Mouse (Mus musculus) lung, postnatal 10 days (tissue): ENCODE measurements around the gene Ifitm2.

Experiments used
- DNase-seq: peaks from one replicate; pipeline ENCODE4 v3.0.0; 2021

Gene Ifitm2

GRCm38 (mm10) chr7:140967862-140968591, 12.2 kb upstream of the Ifitm2 start:
- no peak for DNase-seq

- no peak for DNase-seq
Observed at GRCm38 (mm10) chr7:140966921-140967320, 11.1 kb upstream of the Ifitm2 start, which contains the start of gene Ifitm1. Gene Ifitm1 (plus strand): TSS chr7:140967221.

GRCm38 (mm10) chr7:140962733-140963132, 6.9 kb upstream of the Ifitm2 start:
- no peak for DNase-seq

GRCm38 (mm10) chr7:140961416-140961815, 5.6 kb upstream of the Ifitm2 start:
- no peak for DNase-seq

- DNase-seq: no peak
Observed at GRCm38 (mm10) chr7:140960026-140960425, 4.2 kb upstream of the Ifitm2 start.

- peak; percentile 72 for DNase-seq
Observed at GRCm38 (mm10) chr7:140959181-140959901, 3.6 kb upstream of the Ifitm2 start.

GRCm38 (mm10) chr7:140956556-140956869, 726 bp upstream of the Ifitm2 start:
- DNase-seq: no peak

GRCm38 (mm10) chr7:140955342-140955741, 445 bp downstream of the Ifitm2 start:
- DNase-seq: no peak

GRCm38 (mm10) chr7:140954733-140955071, 1.1 kb downstream of the Ifitm2 start:
- no peak for DNase-seq

GRCm38 (mm10) chr7:140953800-140954732, 1.7 kb downstream of the Ifitm2 start:
- DNase-seq: no peak

GRCm38 (mm10) chr7:140953133-140953532, 2.7 kb downstream of the Ifitm2 start:
- DNase-seq: no peak

GRCm38 (mm10) chr7:140952441-140952840, 3.3 kb downstream of the Ifitm2 start:
- DNase-seq: no peak

GRCm38 (mm10) chr7:140951765-140952164, 4.0 kb downstream of the Ifitm2 start:
- no peak for DNase-seq

GRCm38 (mm10) chr7:140951051-140951450, 4.7 kb downstream of the Ifitm2 start:
- peak; percentile 72 for DNase-seq

GRCm38 (mm10) chr7:140949824-140950530, 5.8 kb downstream of the Ifitm2 start, which contains the start of gene Ifitm5:
Gene Ifitm5 (minus strand): TSS chr7:140950291.
- DNase-seq: no peak

- no peak for DNase-seq
Observed at GRCm38 (mm10) chr7:140949255-140949654, 6.5 kb downstream of the Ifitm2 start.

GRCm38 (mm10) chr7:140948161-140948560, 7.6 kb downstream of the Ifitm2 start:
- no peak for DNase-seq

GRCm38 (mm10) chr7:140946980-140947379, 8.8 kb downstream of the Ifitm2 start:
- DNase-seq: peak; percentile 56

GRCm38 (mm10) chr7:140946311-140946710, 9.5 kb downstream of the Ifitm2 start:
- no peak for DNase-seq

- no peak for DNase-seq
Observed at GRCm38 (mm10) chr7:140945247-140945646, 10.5 kb downstream of the Ifitm2 start.

GRCm38 (mm10) chr7:140944236-140944635, 11.6 kb downstream of the Ifitm2 start:
- DNase-seq: no peak

GRCm38 (mm10) chr7:140943356-140943755, 12.4 kb downstream of the Ifitm2 start:
- DNase-seq: no peak

GRCm38 (mm10) chr7:140942811-140943210, 13.0 kb downstream of the Ifitm2 start:
- no peak for DNase-seq
